Mouse (Mus musculus) small intestine, adult 2 months (tissue): ENCODE results near the gene 4930404N11Rik.

Experiments
- CTCF ChIP-seq: fragments of 200-500 bp; IDR thresholded peaks from 2 replicates; pipeline ENCODE4 v1.5.1; 2012; ENCODE audit warnings: low read depth, mild to moderate bottlenecking, control low read depth, inconsistent platforms, low read length, moderate library complexity, mixed read lengths; ENCODE audit not compliant: insufficient replicate concordance, insufficient read length; ENCODE audit errors: extremely low read depth
- POLR2A ChIP-seq: fragments of 200-500 bp; IDR thresholded peaks from 2 replicates; pipeline ENCODE4 v1.6.1; 2012; ENCODE audit warnings: low read depth, mild to moderate bottlenecking, control low read depth, inconsistent platforms, low read length, moderate library complexity

DNA sequence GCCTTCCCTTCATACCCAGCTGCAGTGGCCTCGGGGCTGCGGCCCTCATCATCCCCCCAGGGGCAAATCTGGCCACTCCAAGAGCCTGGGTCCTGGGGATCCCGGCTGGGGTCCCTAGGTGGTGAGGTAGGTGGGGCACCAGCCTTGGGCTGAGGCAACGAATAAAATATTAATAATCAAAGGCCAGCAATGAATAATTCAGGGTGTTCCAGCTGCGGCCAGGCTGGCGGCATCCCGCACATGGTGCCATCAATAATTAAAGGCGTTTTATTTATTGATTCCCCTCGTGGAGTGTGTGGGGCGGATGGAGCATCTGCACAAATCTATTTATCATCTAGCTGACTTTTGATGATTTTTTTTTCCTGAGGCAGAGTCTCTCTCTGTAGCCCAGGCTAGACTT lies 37.9 kb upstream of the 4930404N11Rik start:
- TF ChIP-seq POLR2A, result no peak
- no peak for TF ChIP-seq CTCF
